Mouse (Mus musculus): ENCODE results near the gene Ptprk. TPM values are rescaled to one million over a fixed set of nuclear protein-coding genes. Genes with fewer than 3 reads are reported as not detected.

Ptprk gene
- total and polyA plus RNA-seq, 2 experiments from 2014 or later, result 25.6 to 70.3 TPM

GRCm38 (mm10) chr10:28311369-28311768 lies 236.7 kb downstream of the Ptprk start:
- no peak for DNase-seq (ENCODE audit: low spot score)
- Histone ChIP-seq H3K9me3 (replicated peaks; ENCODE audit: control insufficient read depth, low read length) (no peaks in the 10 kb centered on the region), H3K4me3 (ENCODE audit: low read depth, low read length) (no peak overlapping the region), H3K9ac (replicated peaks; ENCODE audit: low read depth, low read length) (no peak overlapping the region), H3K36me3 (replicated peaks; ENCODE audit: control insufficient read depth, insufficient read depth, low read length) (no peaks in the 10 kb centered on the region), H3K4me2 (ENCODE audit: low read depth, low read length) (no peak overlapping the region), H3K27me3 (ENCODE audit: control insufficient read depth, insufficient read depth, low read length) (no peaks in the 10 kb centered on the region), H3K4me1 (ENCODE audit: control insufficient read depth, insufficient read depth) (peaks cover 7% of the 10 kb centered on the region; the same call in 1 of the 2 replicates), H3K27ac (ENCODE audit: low read depth) (no peak overlapping the region)
- TF ChIP-seq EP300 (IDR thresholded peaks at IDR 0.05; ENCODE audit: low read depth) (no peak), CTCF (IDR thresholded peaks at IDR 0.05; ENCODE audit: low read depth) (no peak)
- ATAC-seq (ENCODE audit: insufficient read depth, low read depth), result no peak
- 38% methylated on average over 1 of the region's 1 CpGs for WGBS

GRCm38 (mm10) chr10:28322995-28323394 lies 248.4 kb downstream of the Ptprk start:
- Histone ChIP-seq H3K9me3 (replicated peaks; ENCODE audit: control insufficient read depth, low read length) (no peaks in the 10 kb centered on the region), H3K4me1 (ENCODE audit: control insufficient read depth, insufficient read depth) (0 out of 2 replicates have a peak, but pooled peaks cover 4% of the 10 kb centered on the region), H3K4me3 (ENCODE audit: low read depth, low read length) (no peak overlapping the region), H3K27me3 (ENCODE audit: control insufficient read depth, insufficient read depth, low read length) (no peaks in the 10 kb centered on the region), H3K4me2 (ENCODE audit: low read depth, low read length) (no peak overlapping the region), H3K9ac (replicated peaks; ENCODE audit: low read depth, low read length) (no peak overlapping the region), H3K27ac (ENCODE audit: low read depth) (no peak overlapping the region), H3K36me3 (replicated peaks; ENCODE audit: control insufficient read depth, insufficient read depth, low read length) (no peaks in the 10 kb centered on the region)
- ATAC-seq (ENCODE audit: insufficient read depth, low read depth) (no peak), DNase-seq (ENCODE audit: low spot score) (no peak)
- WGBS, result 53% methylated on average over 2 of the region's 2 CpGs
- TF ChIP-seq CTCF (IDR thresholded peaks at IDR 0.05; ENCODE audit: low read depth) (no peak), EP300 (IDR thresholded peaks at IDR 0.05; ENCODE audit: low read depth) (no peak)

GRCm38 (mm10) chr10:28335232-28335631 lies 260.6 kb downstream of the Ptprk start:
- no peak for TF ChIP-seq EP300 (IDR thresholded peaks at IDR 0.05; ENCODE audit: low read depth)
- no peak for TF ChIP-seq CTCF (IDR thresholded peaks at IDR 0.05; ENCODE audit: low read depth)
- Histone ChIP-seq H3K27me3 (ENCODE audit: control insufficient read depth, insufficient read depth, low read length) (no peaks in the 10 kb centered on the region), H3K9ac (replicated peaks; ENCODE audit: low read depth, low read length) (no peak overlapping the region), H3K9me3 (replicated peaks; ENCODE audit: control insufficient read depth, low read length) (no peaks in the 10 kb centered on the region), H3K4me2 (ENCODE audit: low read depth, low read length) (no peak overlapping the region), H3K27ac (ENCODE audit: low read depth) (no peak overlapping the region), H3K4me3 (ENCODE audit: low read depth, low read length) (no peak overlapping the region), H3K36me3 (replicated peaks; ENCODE audit: control insufficient read depth, insufficient read depth, low read length) (no peaks in the 10 kb centered on the region), H3K4me1 (ENCODE audit: control insufficient read depth, insufficient read depth) (peaks cover 4% of the 10 kb centered on the region; the same call in 1 of the 2 replicates)
- WGBS, result 68% methylated on average over 5 of the region's 5 CpGs
- no peak for DNase-seq (ENCODE audit: low spot score)
- no peak for ATAC-seq (ENCODE audit: insufficient read depth, low read depth)

GRCm38 (mm10) chr10:28338536-28338935 lies 263.9 kb downstream of the Ptprk start:
- Histone ChIP-seq H3K36me3 (replicated peaks; ENCODE audit: control insufficient read depth, insufficient read depth, low read length) (no peaks in the 10 kb centered on the region), H3K4me3 (ENCODE audit: low read depth, low read length) (no peak overlapping the region), H3K9ac (replicated peaks; ENCODE audit: low read depth, low read length) (no peak overlapping the region), H3K27ac (ENCODE audit: low read depth) (no peak overlapping the region), H3K4me2 (ENCODE audit: low read depth, low read length) (no peak overlapping the region), H3K27me3 (ENCODE audit: control insufficient read depth, insufficient read depth, low read length) (no peaks in the 10 kb centered on the region), H3K4me1 (ENCODE audit: control insufficient read depth, insufficient read depth) (no peaks in the 10 kb centered on the region), H3K9me3 (replicated peaks; ENCODE audit: control insufficient read depth, low read length) (no peaks in the 10 kb centered on the region)
- ATAC-seq (ENCODE audit: insufficient read depth, low read depth), result no peak
- TF ChIP-seq CTCF (IDR thresholded peaks at IDR 0.05; ENCODE audit: low read depth), result no peak
- TF ChIP-seq EP300 (IDR thresholded peaks at IDR 0.05; ENCODE audit: low read depth), result no peak
- no peak for DNase-seq (ENCODE audit: low spot score)
- 66% methylated on average over 5 of the region's 5 CpGs for WGBS

GRCm38 (mm10) chr10:28345196-28345681 lies 270.6 kb downstream of the Ptprk start:
- no peaks in the 10 kb centered on the region for H3K27me3 ChIP-seq (ENCODE audit: control insufficient read depth, insufficient read depth, low read length)
- H3K36me3 ChIP-seq (replicated peaks; ENCODE audit: control insufficient read depth, insufficient read depth, low read length), result no peaks in the 10 kb centered on the region
- no peaks in the 10 kb centered on the region for H3K9me3 ChIP-seq (replicated peaks; ENCODE audit: control insufficient read depth, low read length)
- TF ChIP-seq EP300 (IDR thresholded peaks at IDR 0.05; ENCODE audit: low read depth), result no peak
- TF ChIP-seq CTCF (IDR thresholded peaks at IDR 0.05; ENCODE audit: low read depth), result no peak
- DNase-seq (ENCODE audit: low spot score) (no peak), ATAC-seq (ENCODE audit: insufficient read depth, low read depth) (no peak)
- H3K4me3 ChIP-seq (ENCODE audit: low read depth, low read length), result no peak overlapping the region
- no peak overlapping the region for H3K27ac ChIP-seq (ENCODE audit: low read depth)
- H3K4me1 ChIP-seq (ENCODE audit: control insufficient read depth, insufficient read depth), result no peaks in the 10 kb centered on the region
- no peak overlapping the region for H3K9ac ChIP-seq (replicated peaks; ENCODE audit: low read depth, low read length)
- H3K4me2 ChIP-seq (ENCODE audit: low read depth, low read length), result no peak overlapping the region
- 91% methylated on average over 8 of the region's 8 CpGs for WGBS

- Histone ChIP-seq H3K4me1 (ENCODE audit: control insufficient read depth, insufficient read depth) (0 out of 2 replicates have a peak, but pooled peaks cover 10% of the 10 kb centered on the region), H3K27ac (ENCODE audit: low read depth) (no peak overlapping the region), H3K27me3 (ENCODE audit: control insufficient read depth, insufficient read depth, low read length) (no peaks in the 10 kb centered on the region), H3K4me2 (ENCODE audit: low read depth, low read length) (no peak overlapping the region), H3K36me3 (replicated peaks; ENCODE audit: control insufficient read depth, insufficient read depth, low read length) (no peaks in the 10 kb centered on the region), H3K4me3 (ENCODE audit: low read depth, low read length) (no peak overlapping the region), H3K9ac (replicated peaks; ENCODE audit: low read depth, low read length) (no peak overlapping the region), H3K9me3 (replicated peaks; ENCODE audit: control insufficient read depth, low read length) (no peaks in the 10 kb centered on the region)
- DNase-seq (ENCODE audit: low spot score) (no peak), ATAC-seq (ENCODE audit: insufficient read depth, low read depth) (no peak)
- TF ChIP-seq CTCF (IDR thresholded peaks at IDR 0.05; ENCODE audit: low read depth) (no peak), EP300 (IDR thresholded peaks at IDR 0.05; ENCODE audit: low read depth) (no peak)
- WGBS, result 86% methylated on average over 6 of the region's 6 CpGs
These were observed 290.7 kb downstream of the Ptprk start for GRCm38 (mm10) chr10:28365291-28365690.
